Mouse (Mus musculus): Measurements from ENCODE around the gene Gm20388. TPM values are rescaled to one million over a fixed set of nuclear protein-coding genes. Genes with fewer than 3 reads are reported as not detected.

The Gm20388 gene
- polyA plus RNA-seq, 1 experiment from 2014 or later = not detected

GRCm38 (mm10) chr8:121174721-121175539 lies 1264.3 kb downstream of the Gm20388 start:
- WGBS = 33% methylated on average over 28 of the region's 30 CpGs
- ATAC-seq (ENCODE audit: low FRiP score, low TSS enrichment) (no peak; the same call in 1 of the 2 replicates), DNase-seq (ENCODE audit: low spot score) (no peak)
- no peaks in the 10 kb centered on the region for H3K27me3 ChIP-seq (ENCODE audit: control insufficient read depth, insufficient read depth, low read length)
- no peak overlapping the region for H3K27ac ChIP-seq (replicated peaks)
- no peaks in the 10 kb centered on the region for H3K36me3 ChIP-seq (ENCODE audit: control insufficient read depth, insufficient read depth, low read length)
- no peaks in the 10 kb centered on the region for H3K9me3 ChIP-seq (ENCODE audit: control insufficient read depth, low read length)
- H3K9ac ChIP-seq (ENCODE audit: low read length) = no peak overlapping the region
- TF ChIP-seq EP300 (optimal IDR thresholded peaks at IDR 0.05) (no peak), CTCF (IDR thresholded peaks at IDR 0.05; ENCODE audit: low read depth) (no peak)
- no peak overlapping the region for H3K4me3 ChIP-seq (ENCODE audit: low read depth, low read length)
- no peak overlapping the region for H3K4me2 ChIP-seq (replicated peaks; ENCODE audit: low read depth)
- no peaks in the 10 kb centered on the region for H3K4me1 ChIP-seq (replicated peaks; ENCODE audit: control insufficient read depth, insufficient read depth)

- ATAC-seq (ENCODE audit: low FRiP score, low TSS enrichment) (no peak), DNase-seq (ENCODE audit: low spot score) (no peak)
- no peaks in the 10 kb centered on the region for H3K9me3 ChIP-seq (ENCODE audit: control insufficient read depth, low read length)
- no peaks in the 10 kb centered on the region for H3K4me1 ChIP-seq (replicated peaks; ENCODE audit: control insufficient read depth, insufficient read depth)
- no peaks in the 10 kb centered on the region for H3K36me3 ChIP-seq (ENCODE audit: control insufficient read depth, insufficient read depth, low read length)
- no peak overlapping the region for H3K4me2 ChIP-seq (replicated peaks; ENCODE audit: low read depth)
- 71% methylated on average over 8 of the region's 8 CpGs for WGBS
- H3K4me3 ChIP-seq (ENCODE audit: low read depth, low read length) = no peak overlapping the region
- no peaks in the 10 kb centered on the region for H3K27me3 ChIP-seq (ENCODE audit: control insufficient read depth, insufficient read depth, low read length)
- H3K9ac ChIP-seq (ENCODE audit: low read length) = no peak overlapping the region
- no peak overlapping the region for H3K27ac ChIP-seq (replicated peaks)
- no peak for TF ChIP-seq CTCF (IDR thresholded peaks at IDR 0.05; ENCODE audit: low read depth)
- no peak for TF ChIP-seq EP300 (optimal IDR thresholded peaks at IDR 0.05)
Observed at GRCm38 (mm10) chr8:121175540-121176090, 1265.0 kb downstream of the Gm20388 start.

- Histone ChIP-seq H3K9ac (ENCODE audit: low read length) (no peak overlapping the region), H3K27ac (replicated peaks) (no peak overlapping the region), H3K4me2 (replicated peaks; ENCODE audit: low read depth) (no peak overlapping the region), H3K36me3 (ENCODE audit: control insufficient read depth, insufficient read depth, low read length) (no peaks in the 10 kb centered on the region), H3K27me3 (ENCODE audit: control insufficient read depth, insufficient read depth, low read length) (no peaks in the 10 kb centered on the region), H3K4me1 (replicated peaks; ENCODE audit: control insufficient read depth, insufficient read depth) (no peaks in the 10 kb centered on the region), H3K4me3 (ENCODE audit: low read depth, low read length) (no peak overlapping the region), H3K9me3 (ENCODE audit: control insufficient read depth, low read length) (no peaks in the 10 kb centered on the region)
- no peak for ATAC-seq (ENCODE audit: low FRiP score, low TSS enrichment)
- DNase-seq (ENCODE audit: low spot score) = no peak
- no peak for TF ChIP-seq EP300 (optimal IDR thresholded peaks at IDR 0.05)
- no peak for TF ChIP-seq CTCF (IDR thresholded peaks at IDR 0.05; ENCODE audit: low read depth)
- WGBS = 31% methylated on average over 3 of the region's 3 CpGs
Observed at GRCm38 (mm10) chr8:121176291-121176690, 1265.7 kb downstream of the Gm20388 start.

- ATAC-seq (ENCODE audit: low FRiP score, low TSS enrichment) = no peak
- 52% methylated on average over 21 of the region's 21 CpGs for WGBS
- no peak overlapping the region for H3K4me3 ChIP-seq (ENCODE audit: low read depth, low read length)
- H3K36me3 ChIP-seq (ENCODE audit: control insufficient read depth, insufficient read depth, low read length) = no peaks in the 10 kb centered on the region
- no peaks in the 10 kb centered on the region for H3K4me1 ChIP-seq (replicated peaks; ENCODE audit: control insufficient read depth, insufficient read depth)
- no peak for DNase-seq (ENCODE audit: low spot score)
- no peak overlapping the region for H3K9ac ChIP-seq (ENCODE audit: low read length)
- no peak for TF ChIP-seq CTCF (IDR thresholded peaks at IDR 0.05; ENCODE audit: low read depth)
- TF ChIP-seq EP300 (optimal IDR thresholded peaks at IDR 0.05) = no peak
- no peak overlapping the region for H3K4me2 ChIP-seq (replicated peaks; ENCODE audit: low read depth)
- no peaks in the 10 kb centered on the region for H3K9me3 ChIP-seq (ENCODE audit: control insufficient read depth, low read length)
- no peak overlapping the region for H3K27ac ChIP-seq (replicated peaks)
- no peaks in the 10 kb centered on the region for H3K27me3 ChIP-seq (ENCODE audit: control insufficient read depth, insufficient read depth, low read length)
Observed at GRCm38 (mm10) chr8:121180474-121181284, 1270.0 kb downstream of the Gm20388 start.

- Histone ChIP-seq H3K9me3 (ENCODE audit: control insufficient read depth, low read length) (no peaks in the 10 kb centered on the region), H3K27ac (replicated peaks) (no peak overlapping the region), H3K4me1 (replicated peaks; ENCODE audit: control insufficient read depth, insufficient read depth) (no peaks in the 10 kb centered on the region), H3K9ac (ENCODE audit: low read length) (no peak overlapping the region), H3K4me2 (replicated peaks; ENCODE audit: low read depth) (no peak overlapping the region), H3K4me3 (ENCODE audit: low read depth, low read length) (no peak overlapping the region), H3K27me3 (ENCODE audit: control insufficient read depth, insufficient read depth, low read length) (no peaks in the 10 kb centered on the region), H3K36me3 (ENCODE audit: control insufficient read depth, insufficient read depth, low read length) (no peaks in the 10 kb centered on the region)
- TF ChIP-seq EP300 (optimal IDR thresholded peaks at IDR 0.05) (no peak), CTCF (IDR thresholded peaks at IDR 0.05; ENCODE audit: low read depth) (no peak)
- WGBS = 59% methylated on average over 10 of the region's 10 CpGs
- ATAC-seq (ENCODE audit: low FRiP score, low TSS enrichment) (no peak), DNase-seq (ENCODE audit: low spot score) (no peak)
Observed at GRCm38 (mm10) chr8:121181285-121181884, 1270.7 kb downstream of the Gm20388 start.
